Mouse (Mus musculus) right cerebral cortex, postnatal 14 days (tissue): ENCODE measurements at regions not wholly inside any gene's neighbourhood (a gene's known extent, or its start where the extent isn't known, plus 50 kb on each side); places are given as distances from the start of the nearest gene placed in this dataset.

Experiments used
- DNase-seq: peaks from one replicate; pipeline ENCODE4 v3.0.0; 2022

DNA sequence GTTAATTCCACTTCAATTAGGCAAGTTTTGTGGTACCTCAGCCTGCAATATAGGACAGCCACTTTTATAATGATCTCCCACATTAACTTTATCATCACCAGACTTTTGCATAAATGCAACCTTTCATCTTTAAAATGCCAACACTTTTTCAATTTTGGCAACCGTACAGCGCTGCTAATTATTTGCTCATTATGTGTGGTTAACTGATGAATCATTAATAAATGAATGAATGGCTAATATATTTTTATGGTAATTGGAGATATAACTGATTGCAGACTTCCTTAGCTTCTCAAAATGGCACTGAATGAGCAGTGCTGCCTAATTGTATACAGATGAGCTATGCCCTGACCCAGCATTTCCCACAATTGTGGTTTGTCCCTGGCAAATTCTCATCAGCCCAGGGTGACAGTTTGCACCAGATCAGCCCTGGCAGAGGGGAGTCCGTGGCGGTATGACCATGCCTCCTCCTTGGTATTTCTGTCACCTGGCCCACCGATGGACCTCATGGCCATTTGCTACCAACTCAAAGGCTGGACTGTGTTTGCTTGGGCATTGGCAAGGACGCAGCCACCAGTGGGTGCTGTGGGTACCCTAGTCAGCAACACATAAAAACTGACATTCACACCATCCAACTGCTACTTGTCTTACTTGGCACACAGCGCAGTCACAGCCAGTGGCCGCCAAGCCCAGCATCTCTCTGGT is 173.7 kb upstream of the Lmo4 start:
- DNase-seq: no peak

GRCm38 (mm10) chr3:144377626-144378523 is 172.9 kb upstream of the Lmo4 start:
- DNase-seq: no peak

DNA sequence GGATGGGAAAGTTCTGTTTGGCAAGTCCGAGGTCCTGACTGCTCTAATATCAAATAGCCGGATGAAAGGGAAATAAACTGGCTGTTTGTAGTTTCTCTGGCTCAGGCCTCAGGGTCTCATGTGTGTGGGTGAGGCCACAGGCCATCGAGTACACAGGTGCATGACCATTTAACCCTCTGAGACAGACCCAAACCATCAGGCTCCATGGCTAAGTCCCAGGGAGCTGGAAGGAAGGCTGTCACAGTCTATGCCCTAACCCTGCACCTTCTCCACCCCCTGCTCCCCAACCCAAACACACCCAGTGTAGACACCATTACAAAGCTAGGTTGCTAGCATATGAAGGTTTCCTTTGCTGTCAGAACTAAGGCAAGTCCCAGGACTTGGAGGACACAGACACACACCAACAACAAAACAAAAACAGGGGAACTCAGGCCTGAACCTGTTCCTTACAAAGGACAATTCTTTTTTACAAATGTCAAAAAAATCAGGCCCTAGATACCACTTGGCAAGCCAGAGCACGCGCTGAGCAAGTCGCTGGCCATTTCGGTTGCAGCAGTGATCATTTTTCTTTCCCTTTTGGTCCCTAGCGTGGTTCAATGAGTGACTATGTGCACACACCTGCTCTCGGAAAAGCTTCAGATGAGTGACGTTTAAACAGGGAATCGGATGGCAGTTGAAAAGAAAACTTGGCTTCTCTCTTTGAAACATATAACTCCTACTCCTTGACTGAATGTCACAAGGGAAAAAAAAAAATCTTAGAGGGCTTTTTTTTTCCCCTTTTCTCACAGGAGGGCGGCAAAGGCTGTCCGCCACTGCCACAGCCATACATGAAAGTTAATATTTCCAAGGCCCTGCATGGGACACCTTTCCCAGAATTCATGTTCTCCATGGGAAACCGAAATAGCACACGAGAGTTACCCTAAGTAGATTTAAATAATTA is 171.7 kb upstream of the Lmo4 start:
- DNase-seq: no peak

- DNase-seq: no peak
Measured at GRCm38 (mm10) chr3:144375725-144376412, 170.8 kb upstream of the Lmo4 start.

GRCm38 (mm10) chr3:144368300-144368699 is 163.3 kb upstream of the Lmo4 start:
- DNase-seq: no peak

- DNase-seq: no peak
Measured at GRCm38 (mm10) chr3:144367766-144368116, 162.7 kb upstream of the Lmo4 start.

DNA sequence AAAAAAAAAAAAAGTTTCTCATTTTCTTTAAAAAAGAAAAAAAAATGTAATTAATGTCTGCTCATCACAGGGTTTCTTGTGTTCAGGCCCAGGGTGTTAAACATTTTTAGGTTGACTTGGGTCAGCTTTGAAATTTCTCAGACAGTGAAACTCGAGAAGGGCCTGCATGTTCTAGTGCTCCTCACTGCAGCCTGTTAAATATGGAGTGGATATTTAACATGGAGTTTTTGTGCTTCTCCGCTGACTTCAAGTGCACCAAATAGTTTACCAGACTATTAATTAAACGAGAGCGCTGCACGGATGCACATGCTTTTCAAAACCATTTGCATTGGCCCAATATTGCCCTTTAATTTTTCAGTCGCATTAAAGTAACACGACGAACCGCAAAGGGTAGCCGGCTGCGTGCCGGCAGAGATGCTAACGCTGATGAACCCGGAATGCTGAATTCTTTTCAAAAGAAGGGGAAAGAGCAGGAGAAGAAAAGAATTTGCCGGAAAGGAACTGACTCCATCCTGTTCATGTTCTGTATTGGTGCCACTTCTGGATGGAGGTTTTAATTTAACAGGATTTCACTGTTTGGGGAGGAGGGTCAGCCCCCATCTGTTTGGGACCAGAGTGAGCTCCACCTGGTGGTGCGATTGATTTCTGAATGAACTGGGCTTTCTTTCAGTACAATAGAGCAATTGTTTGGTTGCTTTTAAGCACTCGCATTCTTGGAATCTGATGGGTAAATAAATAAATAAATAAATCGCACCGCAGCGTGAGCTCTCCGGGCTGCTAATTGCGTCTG is 162.2 kb upstream of the Lmo4 start:
- peak; percentile 34 for DNase-seq

DNA sequence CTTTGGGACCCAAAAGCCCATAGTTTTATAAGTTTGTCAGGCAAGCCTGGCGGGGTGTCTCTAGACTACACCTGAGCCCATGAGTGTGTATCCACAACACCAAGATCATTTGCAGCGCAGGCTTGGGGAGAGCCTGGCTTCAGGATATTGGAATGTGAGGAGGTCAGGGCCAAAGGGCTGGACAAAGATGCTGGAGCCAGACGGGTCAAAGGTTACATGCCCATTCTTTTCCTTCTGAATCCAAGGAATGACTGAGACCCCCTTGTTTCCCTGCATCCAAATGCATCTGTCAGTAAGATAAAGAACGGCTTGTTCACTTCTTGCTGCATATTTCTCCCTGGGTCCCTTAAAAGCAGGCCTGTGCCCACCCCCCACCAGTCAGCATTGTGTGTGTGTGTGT is 160.9 kb upstream of the Lmo4 start:
- no peak for DNase-seq

DNA sequence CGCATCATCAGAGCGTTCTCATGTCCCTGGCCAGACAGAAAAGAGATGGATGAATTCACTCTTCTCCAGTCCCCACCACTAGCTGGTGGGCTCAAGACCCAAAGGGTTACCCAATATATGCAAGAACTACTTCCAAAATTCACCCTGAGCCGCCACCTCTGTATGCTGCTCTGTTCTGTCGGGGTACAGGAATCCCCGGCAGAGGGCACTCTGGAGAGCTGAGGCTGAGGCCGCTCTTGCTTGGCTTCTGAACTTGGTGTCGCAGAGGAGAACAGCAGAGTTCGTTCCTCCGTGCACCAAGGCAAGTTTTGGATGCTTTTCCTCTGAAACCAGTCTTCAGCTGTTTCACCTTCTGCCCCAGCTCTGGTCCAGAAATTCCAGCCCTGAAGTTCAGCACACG is 157.5 kb upstream of the Lmo4 start:
- peak; percentile 41 for DNase-seq

DNA sequence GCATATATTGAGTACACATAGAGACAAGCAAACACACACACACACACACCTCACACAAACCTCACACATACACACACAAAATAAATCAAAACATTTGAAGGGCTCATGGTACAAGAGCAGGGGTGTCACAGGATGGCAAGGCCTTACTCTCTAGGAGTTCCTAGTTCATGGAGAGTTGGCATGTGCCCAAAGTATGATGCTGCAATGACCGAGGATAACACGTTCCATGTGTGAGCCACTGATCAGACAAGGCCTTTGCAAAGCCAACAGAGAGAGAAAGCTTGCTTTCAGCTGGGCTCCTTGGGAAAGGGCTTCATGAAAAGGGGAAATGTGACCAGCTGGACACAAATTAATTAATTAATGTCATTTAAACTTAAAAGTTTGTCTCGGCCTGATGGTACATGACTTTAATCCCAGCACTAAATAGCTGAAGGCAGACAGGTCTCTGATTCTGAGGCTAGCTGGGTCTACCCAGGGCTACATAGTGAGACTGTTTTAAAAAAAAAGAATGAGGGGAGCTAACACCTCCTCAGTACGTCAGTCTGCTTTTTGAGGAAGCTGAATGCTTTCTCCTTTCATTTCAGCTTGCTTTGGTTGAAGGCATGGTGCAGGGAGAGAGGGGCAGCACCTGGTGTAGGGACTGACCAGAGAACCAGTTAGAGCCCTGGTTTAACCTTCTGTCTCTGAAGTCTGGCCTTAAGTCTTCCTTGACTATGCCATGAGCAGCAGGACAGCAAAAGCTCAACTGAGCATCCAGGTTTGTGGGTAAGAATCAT is 156.4 kb upstream of the Lmo4 start:
- no peak for DNase-seq

DNA sequence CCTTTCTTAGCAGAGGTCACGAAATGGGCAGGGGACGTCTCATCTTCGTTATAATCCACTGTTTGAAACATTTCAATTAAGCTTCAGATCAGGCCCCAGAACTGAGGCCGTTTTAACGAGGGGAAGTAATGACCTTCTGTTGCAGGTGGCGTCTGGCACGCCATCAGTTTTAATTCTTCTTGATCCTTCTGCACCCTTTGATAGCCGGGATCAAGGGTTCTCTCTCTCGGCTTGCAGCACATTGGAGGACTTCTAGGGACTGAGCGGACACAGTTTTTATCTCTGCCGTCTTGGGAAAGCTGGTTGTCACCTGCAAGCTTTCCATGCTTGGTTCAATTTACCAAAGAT is 151.9 kb upstream of the Lmo4 start:
- no peak for DNase-seq

GRCm38 (mm10) chr3:144356103-144356947 is 151.3 kb upstream of the Lmo4 start:
- no peak for DNase-seq

DNA sequence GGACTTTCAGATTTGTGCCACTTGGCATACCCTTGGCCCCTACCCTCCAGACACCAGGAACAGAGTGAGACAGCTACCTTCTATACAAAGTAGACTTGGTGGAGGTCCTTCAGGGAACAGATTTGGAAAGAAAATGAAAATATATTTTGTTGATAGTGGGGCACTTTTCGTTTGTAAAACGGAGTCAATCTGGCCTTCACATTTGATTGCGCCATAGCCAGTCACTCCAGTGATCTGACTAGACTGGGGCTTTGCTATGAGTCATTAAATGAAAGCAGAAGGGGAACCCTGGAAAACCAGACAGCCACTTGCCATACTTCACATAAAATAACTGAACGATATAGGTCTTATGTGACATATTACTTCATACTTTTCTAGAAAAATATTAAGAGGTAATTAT is 147.5 kb upstream of the Lmo4 start:
- no peak for DNase-seq

DNA sequence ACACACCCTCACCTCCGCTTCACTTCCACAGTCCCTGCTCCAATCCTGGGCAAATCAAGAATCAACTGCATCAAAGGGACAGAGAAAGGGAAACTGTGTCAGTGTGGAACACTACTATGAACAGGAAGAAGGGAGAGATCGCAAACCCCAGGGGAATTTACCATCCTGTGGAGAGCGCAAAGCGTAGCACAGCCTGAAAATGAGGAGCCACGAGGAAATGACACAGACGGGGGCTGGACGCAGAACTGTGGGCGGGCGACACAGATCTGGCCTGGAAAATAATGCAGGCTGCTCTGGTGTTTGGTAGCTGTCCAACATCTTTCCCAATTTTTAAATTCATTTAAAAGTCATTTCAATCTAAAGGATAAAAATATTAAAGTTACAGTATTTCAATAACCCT is 143.4 kb upstream of the Lmo4 start:
- no peak for DNase-seq

DNA sequence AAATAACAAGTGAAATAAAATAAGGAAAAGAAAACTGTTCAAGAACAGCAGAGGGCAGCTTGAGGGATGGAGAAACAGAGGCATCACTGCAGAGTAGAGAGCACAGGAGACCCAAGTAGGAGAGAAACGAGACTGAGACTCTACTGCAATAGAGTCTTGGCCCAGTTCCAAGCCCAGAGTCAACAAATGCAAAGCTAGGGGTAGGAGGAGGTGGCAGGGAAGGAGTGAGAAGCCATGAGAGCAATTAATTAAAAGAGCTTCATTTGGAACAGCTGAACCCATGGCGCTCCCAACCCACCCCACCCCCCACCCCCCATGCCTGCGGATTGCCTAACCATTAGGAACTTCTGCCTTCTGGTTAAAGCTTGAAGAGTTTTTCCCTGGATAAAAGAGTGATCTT is 130.2 kb upstream of the Lmo4 start:
- no peak for DNase-seq

GRCm38 (mm10) chr3:144334201-144334600 is 129.2 kb upstream of the Lmo4 start:
- no peak for DNase-seq

GRCm38 (mm10) chr3:144332353-144332752 is 127.3 kb upstream of the Lmo4 start:
- no peak for DNase-seq

DNA sequence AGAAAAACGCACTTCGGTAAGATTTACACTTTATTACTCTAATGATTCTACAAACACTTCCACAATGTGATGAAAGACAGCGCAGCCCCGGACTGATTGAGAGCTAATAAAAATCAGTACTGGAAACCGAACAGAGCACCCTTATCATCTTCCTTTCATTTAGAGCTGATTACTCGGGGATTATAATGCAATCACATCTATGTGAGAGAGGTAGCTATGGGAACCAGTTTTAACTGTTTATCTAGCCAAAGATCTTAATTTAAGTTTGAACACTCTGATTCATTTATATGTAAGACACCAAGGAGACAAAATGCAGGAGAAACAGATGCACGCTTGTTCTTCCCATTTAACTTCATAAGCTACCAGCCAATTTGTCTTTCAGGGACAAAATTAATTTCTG is 124.1 kb upstream of the Lmo4 start:
- DNase-seq: no peak

DNA sequence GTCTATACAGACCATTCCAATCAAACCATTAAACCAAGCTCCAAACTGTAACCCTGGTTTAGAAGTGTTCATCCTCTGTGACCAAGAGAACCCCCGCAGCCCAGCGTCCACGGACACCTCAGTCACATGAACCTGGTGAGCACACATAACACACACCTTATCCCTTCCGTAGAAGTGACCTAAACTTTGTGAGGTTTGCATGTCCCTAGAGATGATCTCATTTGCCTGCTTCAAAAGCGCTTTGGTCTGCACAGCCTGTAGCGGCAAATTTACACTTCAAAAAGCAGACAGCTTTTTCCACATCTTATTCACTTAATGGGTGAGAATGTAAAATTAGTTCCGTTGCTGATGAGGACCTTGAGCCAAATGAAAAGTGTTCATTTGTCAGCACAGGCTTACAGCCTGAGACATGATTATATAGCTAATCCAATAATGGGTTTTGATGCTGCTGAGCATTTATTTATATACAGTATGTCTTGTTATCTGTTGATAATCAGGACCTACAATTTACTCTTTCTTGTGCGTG is 122.3 kb upstream of the Lmo4 start:
- DNase-seq: no peak

DNA sequence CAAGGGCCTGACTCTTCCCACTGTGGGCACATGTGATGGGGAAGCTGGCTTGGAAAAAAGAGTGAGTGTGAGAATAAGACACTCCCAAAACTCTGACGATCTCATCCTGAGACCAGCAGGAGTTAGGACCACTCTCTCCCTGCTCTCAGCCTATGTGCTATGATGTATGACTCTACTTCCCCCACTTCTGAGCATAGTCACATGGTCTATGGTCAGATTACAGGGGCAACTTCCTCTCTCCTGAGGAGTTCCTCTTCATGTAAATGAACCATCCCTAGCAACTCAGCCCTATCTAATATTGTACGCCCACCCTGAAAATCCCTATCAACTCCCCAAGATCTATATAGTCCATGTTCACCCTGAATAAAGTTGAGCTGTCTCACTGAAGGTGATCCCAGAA is 120.0 kb upstream of the Lmo4 start:
- DNase-seq: no peak
